Mouse (Mus musculus) forebrain, embryonic 15.5 days (tissue): Measurements from ENCODE around the gene Olfr1441. TPM values are rescaled to one million over a fixed set of nuclear protein-coding genes. Genes with fewer than 3 reads are reported as not detected.

ENCODE experiments used
- ATAC-seq: fragments of 200-750 bp; cut with Nextera tagmentation; replicated peaks from 2 replicates; pipeline ENCODE4 v1.8.0; 2017; ENCODE audit warnings: mild to moderate bottlenecking, moderate TSS enrichment, moderate library complexity
- H3K27ac ChIP-seq: fragments of 300-500 bp; sonication (generic); replicated peaks from 2 replicates; pipeline ENCODE4 v1.5.1; 2015; ENCODE audit warnings: mild to moderate bottlenecking, inconsistent platforms
- H3K27me3 ChIP-seq: fragments of 300-500 bp; sonication (generic); 2 replicates; pipeline ENCODE4 v1.6.1; 2015; ENCODE audit warnings: inconsistent platforms
- H3K36me3 ChIP-seq: fragments of 300-500 bp; sonication (generic); 2 replicates; pipeline ENCODE4 v1.6.1; 2015; ENCODE audit warnings: mild to moderate bottlenecking, inconsistent platforms
- H3K4me1 ChIP-seq: fragments of 300-500 bp; sonication (generic); 2 replicates; pipeline ENCODE4 v1.6.1; 2015; ENCODE audit warnings: inconsistent platforms
- H3K4me2 ChIP-seq: fragments of 300-500 bp; sonication (generic); replicated peaks from 2 replicates; pipeline ENCODE4 v1.6.1; 2015; ENCODE audit warnings: mild to moderate bottlenecking, inconsistent platforms
- H3K4me3 ChIP-seq: fragments of 300-500 bp; sonication (generic); 2 replicates; pipeline ENCODE4 v1.5.1; 2015; ENCODE audit warnings: mild to moderate bottlenecking, inconsistent platforms
- H3K9ac ChIP-seq: fragments of 300-500 bp; sonication (generic); replicated peaks from 2 replicates; pipeline ENCODE4 v1.6.1; 2015; ENCODE audit warnings: mild to moderate bottlenecking, inconsistent platforms
- H3K9me3 ChIP-seq: fragments of 300-500 bp; sonication (generic); 2 replicates; pipeline ENCODE4 v1.6.1; 2016; ENCODE audit warnings: inconsistent platforms
- WGBS: fragments of 180-500 bp; shearing (Covaris S2); methylation state at CpG from one replicate; pipeline ENCODE4 v1.1.7; 2015; ENCODE audit warnings: mixed read lengths; 5-methylcytosine and 5-hydroxymethylcytosine counted together
- polyA plus RNA-seq: library from polyadenylated mRNA; unstranded; fragments of >200 nt; fragmentation: Nextera tagmentation; extraction: Ambion mirVana; gene quantifications from 2 replicates; pipeline ENCODE4 v1.2.1, GENCODE M21; 2015

Gene Olfr1441
- not detected in 2 replicates for polyA plus RNA-seq

- H3K9me3 ChIP-seq, result no peaks in the 10 kb centered on the region
- no peak within 1 kb of the TSS for H3K9ac ChIP-seq
- no peak within 1 kb of the TSS for H3K4me2 ChIP-seq
- H3K4me1 ChIP-seq, result no peaks in the 10 kb centered on the region
- H3K27me3 ChIP-seq, result no peaks in the 10 kb centered on the region
- no peak within 1 kb of the TSS for H3K4me3 ChIP-seq
- no peak for ATAC-seq
- H3K27ac ChIP-seq, result no peak within 1 kb of the TSS
- H3K36me3 ChIP-seq, result no peaks in the 10 kb centered on the region
Observed at GRCm38 (mm10) chr19:12417361-12417760, at the start of gene Olfr1441. Olfr1441 (plus strand) TSS chr19:12417433.

GRCm38 (mm10) chr19:12373004-12373403, 44.2 kb upstream of the Olfr1441 start:
- ATAC-seq, result no peak
- H3K4me2 ChIP-seq, result no peak overlapping the region
- 74% methylated on average over 3 of the region's 3 CpGs for WGBS
- no peaks in the 10 kb centered on the region for H3K4me1 ChIP-seq
- no peak overlapping the region for H3K27ac ChIP-seq
- no peak overlapping the region for H3K4me3 ChIP-seq
- H3K9me3 ChIP-seq, result no peaks in the 10 kb centered on the region
- no peak overlapping the region for H3K9ac ChIP-seq
- H3K27me3 ChIP-seq, result no peaks in the 10 kb centered on the region
- no peaks in the 10 kb centered on the region for H3K36me3 ChIP-seq

GRCm38 (mm10) chr19:12374465-12375025, 42.7 kb upstream of the Olfr1441 start:
- WGBS, result 61% methylated on average over 2 of the region's 2 CpGs
- no peak overlapping the region for H3K9ac ChIP-seq
- H3K9me3 ChIP-seq, result no peaks in the 10 kb centered on the region
- H3K36me3 ChIP-seq, result no peaks in the 10 kb centered on the region
- H3K27ac ChIP-seq, result no peak overlapping the region
- H3K4me2 ChIP-seq, result no peak overlapping the region
- ATAC-seq, result peak; percentile 71; the same call in 1 of the 2 replicates
- no peak overlapping the region for H3K4me3 ChIP-seq
- no peaks in the 10 kb centered on the region for H3K27me3 ChIP-seq
- H3K4me1 ChIP-seq, result no peaks in the 10 kb centered on the region

- H3K4me3 ChIP-seq, result no peak within 1 kb of the TSS
- no peaks in the 10 kb centered on the region for H3K27me3 ChIP-seq
- H3K36me3 ChIP-seq, result no peaks in the 10 kb centered on the region
- 83% methylated on average over 2 of the region's 2 CpGs for WGBS
- H3K4me2 ChIP-seq, result no peak within 1 kb of the TSS
- no peaks in the 10 kb centered on the region for H3K9me3 ChIP-seq
- no peak for ATAC-seq
- no peak within 1 kb of the TSS for H3K27ac ChIP-seq
- H3K4me1 ChIP-seq, result no peaks in the 10 kb centered on the region
- no peak within 1 kb of the TSS for H3K9ac ChIP-seq
Observed at GRCm38 (mm10) chr19:12386979-12387378, 30.3 kb upstream of the Olfr1441 start, which contains the start of gene Olfr1440. Olfr1440 (plus strand) TSS chr19:12387279.

- no peaks in the 10 kb centered on the region for H3K27me3 ChIP-seq
Observed at GRCm38 (mm10) chr19:12413737-12414136, 3.5 kb upstream of the Olfr1441 start.

GRCm38 (mm10) chr19:12418312-12418711, 1.1 kb downstream of the Olfr1441 start:
- Histone ChIP-seq H3K4me1 (no peaks in the 10 kb centered on the region), H3K9me3 (no peaks in the 10 kb centered on the region), H3K4me2 (no peak overlapping the region), H3K4me3 (no peak overlapping the region), H3K27me3 (no peaks in the 10 kb centered on the region), H3K27ac (no peak overlapping the region), H3K9ac (no peak overlapping the region), H3K36me3 (no peaks in the 10 kb centered on the region)
- ATAC-seq, result no peak
- WGBS, result 96% methylated on average over 3 of the region's 3 CpGs

More at GRCm38 (mm10) chr19:12413737-12414136, 3.5 kb upstream of the Olfr1441 start:
- no peaks in the 10 kb centered on the region for H3K9me3 ChIP-seq
- no peak overlapping the region for H3K4me2 ChIP-seq
- no peak for ATAC-seq
- no peak overlapping the region for H3K27ac ChIP-seq
- no peak overlapping the region for H3K9ac ChIP-seq
- H3K4me1 ChIP-seq, result no peaks in the 10 kb centered on the region
- H3K36me3 ChIP-seq, result no peaks in the 10 kb centered on the region
- no peak overlapping the region for H3K4me3 ChIP-seq

- Histone ChIP-seq H3K9me3 (no peaks in the 10 kb centered on the region), H3K27ac (no peak overlapping the region), H3K4me3 (no peak overlapping the region), H3K9ac (no peak overlapping the region), H3K27me3 (no peaks in the 10 kb centered on the region), H3K4me2 (no peak overlapping the region), H3K36me3 (no peaks in the 10 kb centered on the region), H3K4me1 (no peaks in the 10 kb centered on the region)
- ATAC-seq, result no peak
- WGBS, result 77% methylated on average over 6 of the region's 6 CpGs
Observed at GRCm38 (mm10) chr19:12420555-12420954, 3.3 kb downstream of the Olfr1441 start.

- no peak overlapping the region for H3K27ac ChIP-seq
- H3K4me1 ChIP-seq, result no peaks in the 10 kb centered on the region
- no peak overlapping the region for H3K4me2 ChIP-seq
- H3K9me3 ChIP-seq, result no peaks in the 10 kb centered on the region
- no peaks in the 10 kb centered on the region for H3K36me3 ChIP-seq
- H3K9ac ChIP-seq, result no peak overlapping the region
- H3K4me3 ChIP-seq, result no peak overlapping the region
- H3K27me3 ChIP-seq, result no peaks in the 10 kb centered on the region
- ATAC-seq, result no peak
- WGBS, result 81% methylated on average over 1 of the region's 1 CpGs
Observed at GRCm38 (mm10) chr19:12421680-12422079, 4.4 kb downstream of the Olfr1441 start.

GRCm38 (mm10) chr19:12427101-12427500, 9.9 kb downstream of the Olfr1441 start:
- H3K4me2 ChIP-seq, result no peak overlapping the region
- no peak overlapping the region for H3K27ac ChIP-seq
- WGBS, result 91% methylated on average over 5 of the region's 5 CpGs
- no peaks in the 10 kb centered on the region for H3K27me3 ChIP-seq
- no peak overlapping the region for H3K9ac ChIP-seq
- H3K4me3 ChIP-seq, result no peak overlapping the region
- H3K9me3 ChIP-seq, result no peaks in the 10 kb centered on the region
- ATAC-seq, result no peak
- H3K4me1 ChIP-seq, result no peaks in the 10 kb centered on the region
- no peaks in the 10 kb centered on the region for H3K36me3 ChIP-seq

- Histone ChIP-seq H3K4me3 (no peak within 1 kb of the TSS), H3K9me3 (no peaks in the 10 kb centered on the region), H3K27ac (no peak within 1 kb of the TSS), H3K36me3 (no peaks in the 10 kb centered on the region), H3K4me2 (no peak within 1 kb of the TSS), H3K9ac (no peak within 1 kb of the TSS), H3K4me1 (no peaks in the 10 kb centered on the region), H3K27me3 (no peaks in the 10 kb centered on the region)
- no peak for ATAC-seq
- 97% methylated on average over 6 of the region's 6 CpGs for WGBS
Observed at GRCm38 (mm10) chr19:12427605-12428004, 10.4 kb downstream of the Olfr1441 start, which contains the start of gene Pfpl. Pfpl (plus strand) TSS chr19:12427905.

- Histone ChIP-seq H3K27ac (no peak overlapping the region), H3K9me3 (no peaks in the 10 kb centered on the region), H3K9ac (no peak overlapping the region), H3K4me3 (no peak overlapping the region), H3K27me3 (no peaks in the 10 kb centered on the region), H3K4me2 (no peak overlapping the region), H3K36me3 (no peaks in the 10 kb centered on the region), H3K4me1 (no peaks in the 10 kb centered on the region)
- WGBS, result 1% methylated on average over 2 of the region's 2 CpGs
- ATAC-seq, result peak; percentile 69; the same call in 1 of the 2 replicates
Observed at GRCm38 (mm10) chr19:12433033-12433432, 15.8 kb downstream of the Olfr1441 start.

- no peaks in the 10 kb centered on the region for H3K4me1 ChIP-seq
- H3K27ac ChIP-seq, result no peak overlapping the region
- no peak for ATAC-seq
- no peaks in the 10 kb centered on the region for H3K27me3 ChIP-seq
- H3K36me3 ChIP-seq, result no peaks in the 10 kb centered on the region
- no peak overlapping the region for H3K4me2 ChIP-seq
- no peaks in the 10 kb centered on the region for H3K9me3 ChIP-seq
- H3K9ac ChIP-seq, result no peak overlapping the region
- H3K4me3 ChIP-seq, result no peak overlapping the region
- WGBS, result 86% methylated on average over 4 of the region's 4 CpGs
Observed at GRCm38 (mm10) chr19:12435011-12435416, 17.8 kb downstream of the Olfr1441 start.
